Mouse (Mus musculus) MEL (cell line): ENCODE results near the gene Hexim1. TPM values are rescaled to one million over a fixed set of nuclear protein-coding genes. Genes with fewer than 3 reads are reported as not detected.

Experiments
- DNase-seq: peaks from one replicate; pipeline ENCODE4 v3.0.0; 2011; ENCODE audit warnings: low read depth, low spot score
- H3K27ac ChIP-seq: 2 replicates; pipeline ENCODE4 v1.5.1; 2012; ENCODE audit warnings: low read depth, mild to moderate bottlenecking, control low read depth, low read length, moderate library complexity; ENCODE audit not compliant: control insufficient read depth
- H3K27me3 ChIP-seq, 2 experiments: fragments of 150-350 bp in 1 of 2; sonication (generic) in 1 of 2; 2 replicates each; pipeline ENCODE4 v1.6.1; 2012; ENCODE audit warnings: low read length in 2 of 2, mild to moderate bottlenecking in 2 of 2, improper control_type of control experiment in 1 of 2, moderate library complexity in 1 of 2; ENCODE audit not compliant: insufficient read depth in 2 of 2, control insufficient read depth in 1 of 2
- H3K36me3 ChIP-seq, 2 experiments: 2 replicates each; pipeline ENCODE4 v1.6.1; 2012 to 2014; ENCODE audit warnings: low read length in 2 of 2, improper control_type of control experiment in 1 of 2, inconsistent platforms in 1 of 2, mild to moderate bottlenecking in 1 of 2; ENCODE audit not compliant: insufficient read depth in 2 of 2, control insufficient read depth in 1 of 2
- H3K4me1 ChIP-seq, 2 experiments: fragments of 150-350 bp in 1 of 2; sonication (generic) in 1 of 2; 2 replicates each; pipeline ENCODE4 v1.6.1; 2012; ENCODE audit warnings: low read length in 2 of 2, improper control_type of control experiment in 1 of 2, mild to moderate bottlenecking in 1 of 2; ENCODE audit not compliant: insufficient read depth in 2 of 2, control insufficient read depth in 1 of 2
- H3K4me3 ChIP-seq, 2 experiments: fragments of 150-350 bp in 1 of 2; sonication (generic) in 1 of 2; 2 replicates each; pipeline ENCODE4 v1.5.1; 2012; ENCODE audit warnings: low read depth in 2 of 2, low read length in 2 of 2, mild to moderate bottlenecking in 2 of 2, moderate library complexity in 2 of 2, control low read depth in 1 of 2, improper control_type of control experiment in 1 of 2; ENCODE audit not compliant: control insufficient read depth in 1 of 2, insufficient read depth in 1 of 2
- H3K79me2 ChIP-seq: 2 replicates; pipeline ENCODE4 v1.6.1; 2012; ENCODE audit warnings: mild to moderate bottlenecking, low read length, moderate library complexity; ENCODE audit not compliant: control insufficient read depth, poor library complexity, insufficient read depth
- H3K9ac ChIP-seq: 2 replicates; pipeline ENCODE4 v1.6.1; 2012; ENCODE audit warnings: low read depth, mild to moderate bottlenecking, control low read depth, low read length, moderate library complexity; ENCODE audit not compliant: control insufficient read depth, poor library complexity, severe bottlenecking
- H3K9me3 ChIP-seq: fragments of 150-350 bp; sonication (generic); replicated peaks from 2 replicates; pipeline ENCODE4 v1.6.1; 2012; ENCODE audit warnings: mild to moderate bottlenecking, low read length, improper control_type of control experiment, moderate library complexity; ENCODE audit not compliant: insufficient read depth
- CHD1 ChIP-seq: IDR thresholded peaks from 2 replicates; pipeline ENCODE4 v1.6.1; 2012; ENCODE audit warnings: low read depth, mild to moderate bottlenecking, inconsistent platforms, low read length, improper control_type of control experiment
- CTCF ChIP-seq, 3 experiments: IDR thresholded peaks in 2 of 3; conservative IDR thresholded peaks in 1 of 3; 2 replicates each; pipeline ENCODE4 v1.5.1; 2011 to 2012; ENCODE audit warnings: low read length in 3 of 3, low read depth in 2 of 3, mild to moderate bottlenecking in 2 of 3, improper control_type of control experiment in 1 of 3, inconsistent platforms in 1 of 3, mixed read lengths in 1 of 3, moderate library complexity in 1 of 3; ENCODE audit not compliant: control insufficient read depth in 1 of 3, insufficient read depth in 1 of 3, poor library complexity in 1 of 3, severe bottlenecking in 1 of 3
- EP300 ChIP-seq, 2 experiments: IDR thresholded peaks; 2 replicates each; pipeline ENCODE4 v1.6.1; 2011; ENCODE audit warnings: improper control_type of control experiment in 2 of 2, low read length in 2 of 2, low read depth in 1 of 2, mild to moderate bottlenecking in 1 of 2
- JUND ChIP-seq: IDR thresholded peaks from 2 replicates; pipeline ENCODE4 v1.6.1; 2011; ENCODE audit warnings: low read depth, mild to moderate bottlenecking, improper control_type of control experiment, low read length
- KAT2A ChIP-seq: conservative IDR thresholded peaks from 2 replicates; pipeline ENCODE4 v1.6.1; 2012; ENCODE audit warnings: low read depth, low read length, improper control_type of control experiment, inconsistent platforms
- MYB ChIP-seq: IDR thresholded peaks from 2 replicates; pipeline ENCODE4 v1.6.1; 2011; ENCODE audit warnings: mild to moderate bottlenecking, low read depth, low read length, improper control_type of control experiment
- NRF1 ChIP-seq: IDR thresholded peaks from 2 replicates; pipeline ENCODE4 v1.6.1; 2014; ENCODE audit warnings: low read depth, mild to moderate bottlenecking, inconsistent platforms, low read length, improper control_type of control experiment, moderate library complexity; ENCODE audit not compliant: poor library complexity, insufficient read depth, severe bottlenecking
- RAD21 ChIP-seq: IDR thresholded peaks from 2 replicates; pipeline ENCODE4 v1.6.1; 2011; ENCODE audit warnings: mild to moderate bottlenecking, low read depth, low read length, improper control_type of control experiment
- SMC3 ChIP-seq: IDR thresholded peaks from 2 replicates; pipeline ENCODE4 v1.6.1; 2011; ENCODE audit warnings: low read depth, low read length, improper control_type of control experiment
- TBP ChIP-seq: IDR thresholded peaks from 2 replicates; pipeline ENCODE4 v1.8.0; 2011; ENCODE audit warnings: low read depth, low read length, improper control_type of control experiment
- UBTF ChIP-seq: IDR thresholded peaks from 2 replicates; pipeline ENCODE4 v1.6.1; 2012; ENCODE audit warnings: low read depth, mild to moderate bottlenecking, inconsistent platforms, low read length, improper control_type of control experiment, moderate library complexity, borderline replicate concordance; ENCODE audit not compliant: insufficient read depth
- USF1 ChIP-seq: IDR thresholded peaks from 2 replicates; pipeline ENCODE4 v1.6.1; 2014; ENCODE audit warnings: low read depth, mild to moderate bottlenecking, inconsistent platforms, low read length, improper control_type of control experiment, moderate library complexity
- USF2 ChIP-seq, 2 experiments: IDR thresholded peaks; 2 replicates each; pipeline ENCODE4 v1.6.1; 2011 to 2012; ENCODE audit warnings: improper control_type of control experiment in 2 of 2, low read length in 2 of 2, borderline replicate concordance in 1 of 2, inconsistent platforms in 1 of 2, low read depth in 1 of 2, mild to moderate bottlenecking in 1 of 2; ENCODE audit not compliant: insufficient read depth in 1 of 2
- ZC3H11A ChIP-seq: IDR thresholded peaks from 2 replicates; pipeline ENCODE4 v1.6.1; 2012; ENCODE audit warnings: low read depth, mild to moderate bottlenecking, inconsistent platforms, low read length, improper control_type of control experiment
- ZMIZ1 ChIP-seq: IDR thresholded peaks from 2 replicates; pipeline ENCODE4 v1.6.1; 2012; ENCODE audit warnings: low read depth, mild to moderate bottlenecking, inconsistent platforms, low read length, improper control_type of control experiment, moderate library complexity
- polyA plus RNA-seq, 2 experiments: library from polyadenylated mRNA; stranded (reverse) in 1 of 2; unstranded in 1 of 2; fragments of >175 nt in 1 of 2; fragments of >200 nt in 1 of 2; gene quantifications; 2 replicates each; pipeline versions ENCODE4 v1.2.1 to v1.2.4; 2012; ENCODE audit warnings: low replicate concordance in 2 of 2, low read depth in 1 of 2; ENCODE audit not compliant: insufficient read length in 2 of 2, insufficient read depth in 1 of 2, missing spikeins in 1 of 2
- total RNA-seq: library from RNA; depleted of rRNA; stranded (reverse); fragments of 300-350 nt; gene quantifications from 2 replicates; pipeline ENCODE4 v1.2.3, GENCODE M21; 2012

Hexim1 gene
- total and polyA plus RNA-seq, 3 experiments = 17.3 to 25.4 TPM; not detected in 1

GRCm38 (mm10) chr11:103160738-103161137 is 44.7 kb downstream of the Hexim1 start:
- H3K27ac ChIP-seq = no peak overlapping the region
- peaks cover 0 to 3% of the 10 kb centered on the region in 2 experiments; a peak in 1 of 4 replicates for H3K36me3 ChIP-seq
- H3K27me3 ChIP-seq = no peaks in the 10 kb centered on the region
- no peak for TF ChIP-seq UBTF
- no peak for TF ChIP-seq NRF1
- no peak for TF ChIP-seq CHD1
- TF ChIP-seq ZMIZ1 = no peak
- TF ChIP-seq MYB = no peak
- no peak for TF ChIP-seq TBP
- no peak for TF ChIP-seq KAT2A
- TF ChIP-seq EP300 (IDR thresholded peaks at IDR 0.05; ENCODE audit: low read depth in 1 of 2, low read length in 2 of 2) = no peak
- TF ChIP-seq JUND = no peak
- no peak for TF ChIP-seq USF1
- TF ChIP-seq, all 39 proteins: peak for 0
- no peaks in the 10 kb centered on the region for H3K79me2 ChIP-seq
- H3K9me3 ChIP-seq = no peaks in the 10 kb centered on the region
- no peak for DNase-seq
- no peak overlapping the region for H3K4me3 ChIP-seq
- H3K4me1 ChIP-seq = peaks cover 0 to 5% of the 10 kb centered on the region in 2 experiments; a peak in 1 of 4 replicates
- H3K9ac ChIP-seq = no peak overlapping the region

- peak; percentile 53 for DNase-seq
- Histone ChIP-seq H3K27me3 (no peaks in the 10 kb centered on the region), H3K36me3 (peaks cover 0 to 3% of the 10 kb centered on the region in 2 experiments; a peak in 1 of 4 replicates), H3K9ac (no peak overlapping the region), H3K4me3 (no peak overlapping the region)
- TF ChIP-seq ZC3H11A (no peak), KAT2A (no peak), RAD21 (peak; percentile 18), JUND (no peak), USF2 (IDR thresholded peaks at IDR 0.05; ENCODE audit: borderline replicate concordance in 1 of 2, insufficient read depth in 1 of 2, low read depth in 1 of 2, low read length in 2 of 2) (no peak), SMC3 (peak; percentile 42), CTCF (IDR thresholded peaks at IDR 0.05 in 2 of 3, conservative IDR thresholded peaks at IDR 0.05 in 1 of 3; ENCODE audit: control insufficient read depth in 1 of 3, insufficient read depth in 1 of 3, low read depth in 2 of 3, low read length in 3 of 3, poor library complexity in 1 of 3, severe bottlenecking in 1 of 3) (peak in 2 of 3 experiments; percentile 38 to 61; a peak in 5 of 6 replicates)
- TF ChIP-seq, all 39 proteins: peak for 3
- peaks cover 0 to 5% of the 10 kb centered on the region in 2 experiments; a peak in 1 of 4 replicates for H3K4me1 ChIP-seq
- no peaks in the 10 kb centered on the region for H3K79me2 ChIP-seq
- H3K9me3 ChIP-seq = no peaks in the 10 kb centered on the region
- H3K27ac ChIP-seq = no peak overlapping the region
Observed at GRCm38 (mm10) chr11:103161449-103161848, 45.4 kb downstream of the Hexim1 start.
